Mouse (Mus musculus) G1E (cell line): ENCODE results near the gene Defb47. TPM values are rescaled to one million over a fixed set of nuclear protein-coding genes. Genes with fewer than 3 reads are reported as not detected.

Experiments
- ATAC-seq: 2 replicates; pipeline ENCODE4 v1.8.0; 2016; ENCODE audit warnings: mild to moderate bottlenecking; ENCODE audit not compliant: insufficient number of reproducible peaks, poor library complexity, low FRiP score, severe bottlenecking; ENCODE audit errors: extremely low read depth
- DNase-seq: peaks from one replicate; pipeline ENCODE4 v3.0.0; 2012; ENCODE audit warnings: low spot score
- H3K27me3 ChIP-seq: 2 replicates; pipeline ENCODE4 v1.6.1; 2012; ENCODE audit warnings: mild to moderate bottlenecking, low read length, inconsistent platforms; ENCODE audit not compliant: insufficient read depth
- H3K36me3 ChIP-seq: replicated peaks from 2 replicates; pipeline ENCODE3; 2012; ENCODE audit warnings: mild to moderate bottlenecking, inconsistent platforms
- H3K4me1 ChIP-seq: 2 replicates; pipeline ENCODE4 v1.6.1; 2012; ENCODE audit warnings: low read depth, low read length, inconsistent platforms, mixed read lengths; ENCODE audit not compliant: insufficient read depth
- H3K4me3 ChIP-seq: 2 replicates; pipeline ENCODE4 v1.5.1; 2012; ENCODE audit warnings: low read depth, mild to moderate bottlenecking, inconsistent platforms, low read length, moderate library complexity, mixed read lengths
- H3K9me3 ChIP-seq: replicated peaks from 2 replicates; pipeline ENCODE4 v1.6.1; 2012; ENCODE audit warnings: inconsistent platforms
- CTCF ChIP-seq: IDR thresholded peaks from 2 replicates; pipeline ENCODE4 v1.5.1; 2012; ENCODE audit warnings: low read depth, low read length, inconsistent platforms, mixed read lengths
- GATA1 ChIP-seq: IDR thresholded peaks from 2 replicates; pipeline ENCODE4 v1.6.1; 2012; ENCODE audit warnings: borderline replicate concordance, low read length, inconsistent platforms, mixed read lengths
- GATA2 ChIP-seq: IDR thresholded peaks from 2 replicates; pipeline ENCODE4 v1.6.1; 2012; ENCODE audit warnings: low read depth, low read length, inconsistent platforms, borderline replicate concordance
- POLR2AphosphoS5 ChIP-seq: IDR thresholded peaks from 2 replicates; pipeline ENCODE4 v1.6.1; 2012; ENCODE audit warnings: low read depth, low read length, inconsistent platforms; ENCODE audit not compliant: insufficient replicate concordance
- TAL1 ChIP-seq: conservative IDR thresholded peaks from 2 replicates; pipeline ENCODE4 v1.6.1; 2012; ENCODE audit warnings: low read depth, low read length, inconsistent platforms, mixed read lengths
- polyA plus RNA-seq: library from polyadenylated mRNA; stranded (reverse); fragments of >175 nt; gene quantifications from 2 replicates; pipeline ENCODE4 v1.2.3, GENCODE M21; 2012
- total RNA-seq, 2 experiments: library from RNA; stranded (forward) in 1 of 2; stranded (reverse) in 1 of 2; fragments of 200-1000 nt in 1 of 2; fragments of >200 nt in 1 of 2; fragmentation: Nextera tagmentation in 1 of 2; gene quantifications; 2 replicates each; pipeline ENCODE4 v1.2.3; 2014 to 2017

Defb47 gene
- total and polyA plus RNA-seq, 3 experiments = not detected

DNA sequence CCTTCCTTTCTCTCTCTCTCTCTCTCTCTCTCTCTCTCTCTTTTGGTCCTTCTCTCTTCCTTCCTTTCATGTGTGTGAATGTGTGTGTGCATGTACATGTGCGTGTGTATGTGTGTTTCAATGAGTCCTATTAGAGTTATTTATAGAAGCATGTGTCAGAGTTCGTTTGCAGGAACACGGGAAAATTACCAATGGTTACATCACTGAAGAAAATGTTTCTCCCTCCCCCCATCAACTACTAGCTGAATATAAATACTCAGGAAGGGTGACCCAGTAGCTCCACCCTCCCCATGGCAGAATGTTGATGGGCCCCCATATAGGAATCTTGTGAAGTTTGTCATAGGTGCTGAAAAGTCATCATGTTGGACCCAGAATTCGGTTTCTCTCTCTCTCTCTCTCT, 15.2 kb downstream of the Defb47 start:
- Histone ChIP-seq H3K36me3 (no peaks in the 10 kb centered on the region), H3K27me3 (peaks cover 3% of the 10 kb centered on the region; the same call in 1 of the 2 replicates), H3K9me3 (no peaks in the 10 kb centered on the region), H3K4me1 (no peaks in the 10 kb centered on the region), H3K4me3 (no peak overlapping the region)
- DNase-seq (no peak), ATAC-seq (no peak)
- TF ChIP-seq POLR2AphosphoS5 = no peak
- no peak for TF ChIP-seq GATA1
- no peak for TF ChIP-seq TAL1
- TF ChIP-seq GATA2 = no peak
- no peak for TF ChIP-seq CTCF

DNA sequence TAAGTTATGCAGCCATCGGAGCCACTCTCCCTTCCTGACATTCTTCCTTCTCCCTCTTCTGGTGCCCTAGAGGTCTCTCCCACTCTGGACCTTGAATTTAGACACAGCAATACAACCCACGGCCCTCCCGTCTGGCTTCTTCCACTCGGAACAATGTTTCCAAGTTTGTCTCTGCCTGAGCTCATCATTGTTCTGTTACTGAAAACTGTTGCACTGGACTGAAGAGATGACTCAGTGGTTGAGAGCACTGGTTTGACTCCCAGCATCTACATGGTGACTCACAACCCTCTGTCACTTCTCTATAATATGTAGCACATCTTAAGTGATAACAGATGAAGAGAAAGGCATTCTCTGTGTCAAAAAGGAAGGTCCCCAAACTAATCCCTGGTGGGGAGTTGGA, 16.8 kb downstream of the Defb47 start:
- DNase-seq = no peak
- Histone ChIP-seq H3K9me3 (no peaks in the 10 kb centered on the region), H3K4me3 (no peak overlapping the region), H3K36me3 (no peaks in the 10 kb centered on the region), H3K27me3 (peaks cover 6% of the 10 kb centered on the region; the same call in 1 of the 2 replicates), H3K4me1 (no peaks in the 10 kb centered on the region)
- ATAC-seq = no peak
- TF ChIP-seq TAL1 (no peak), CTCF (no peak), GATA2 (no peak), GATA1 (no peak), POLR2AphosphoS5 (no peak)

DNA sequence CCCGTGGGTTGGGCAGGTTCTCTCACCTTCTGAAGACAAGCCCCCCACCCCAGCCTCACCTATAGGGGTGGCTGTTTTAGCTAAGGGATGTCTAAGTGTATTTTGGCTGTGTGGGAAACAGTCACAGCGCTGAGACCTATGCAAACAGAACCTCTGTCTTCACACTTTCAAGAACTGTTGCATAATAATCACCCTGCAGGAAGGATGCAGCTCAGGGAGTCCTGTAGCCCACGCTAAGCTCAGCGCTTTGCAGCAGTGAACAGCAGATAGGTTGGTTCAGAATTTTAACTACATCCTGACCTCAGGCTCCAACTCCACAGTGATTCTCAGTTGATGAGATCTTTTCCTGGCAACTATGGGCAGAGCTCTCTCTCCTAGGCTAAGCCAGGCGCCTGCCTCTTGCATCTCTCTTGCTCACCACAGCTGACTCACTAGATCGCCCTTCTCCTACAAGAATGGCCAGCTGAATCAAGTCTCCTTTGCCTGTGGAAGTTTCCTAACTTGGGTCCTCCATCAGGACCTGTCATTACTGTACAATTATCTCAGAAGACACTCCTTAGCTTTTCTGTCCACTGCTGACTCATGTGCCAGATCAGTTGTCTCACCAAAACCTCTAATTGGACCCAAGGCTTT, 22.8 kb downstream of the Defb47 start:
- peaks cover 8% of the 10 kb centered on the region; the same call in 1 of the 2 replicates for H3K27me3 ChIP-seq
- H3K4me1 ChIP-seq = no peaks in the 10 kb centered on the region
- DNase-seq = no peak
- H3K4me3 ChIP-seq = no peak overlapping the region
- H3K9me3 ChIP-seq = no peaks in the 10 kb centered on the region
- no peak for TF ChIP-seq GATA2
- no peak for TF ChIP-seq CTCF
- TF ChIP-seq TAL1 = no peak
- no peak for TF ChIP-seq GATA1
- no peak for TF ChIP-seq POLR2AphosphoS5
- no peaks in the 10 kb centered on the region for H3K36me3 ChIP-seq
- ATAC-seq = no peak

DNA sequence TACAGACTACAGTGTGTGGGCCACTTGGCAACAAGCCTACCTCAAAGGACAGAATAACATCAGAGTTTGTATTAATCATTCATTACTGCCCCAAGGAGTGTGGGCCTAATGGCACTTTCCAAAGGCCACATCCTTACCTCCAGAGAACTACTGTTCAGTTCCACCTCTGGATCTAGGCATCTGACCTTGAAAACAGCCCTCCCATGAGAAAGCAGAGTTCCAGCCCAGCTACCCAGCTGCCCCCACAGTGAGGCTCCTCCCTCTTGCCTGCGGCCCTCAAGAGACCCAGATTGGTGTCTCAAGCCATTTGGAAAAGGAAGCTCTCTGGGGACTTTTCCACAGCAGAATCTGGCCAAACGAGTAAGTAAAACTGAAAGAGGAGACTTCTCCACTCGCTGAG, 48.8 kb downstream of the Defb47 start, which contains the start of gene Defb42:
Gene Defb42, plus strand, starts transcription at position 301 of the 400 bp plus-strand sequence.
- TF ChIP-seq GATA1 (no peak), POLR2AphosphoS5 (no peak), CTCF (no peak), TAL1 (no peak), GATA2 (no peak)
- H3K9me3 ChIP-seq = no peaks in the 10 kb centered on the region
- H3K4me1 ChIP-seq = 0 out of 2 replicates have a peak, but pooled peaks cover 2% of the 10 kb centered on the region
- peaks cover 8% of the 10 kb centered on the region; the same call in 1 of the 2 replicates for H3K27me3 ChIP-seq
- H3K4me3 ChIP-seq = no peak within 1 kb of the TSS
- no peak for ATAC-seq
- DNase-seq = no peak
- no peaks in the 10 kb centered on the region for H3K36me3 ChIP-seq

DNA sequence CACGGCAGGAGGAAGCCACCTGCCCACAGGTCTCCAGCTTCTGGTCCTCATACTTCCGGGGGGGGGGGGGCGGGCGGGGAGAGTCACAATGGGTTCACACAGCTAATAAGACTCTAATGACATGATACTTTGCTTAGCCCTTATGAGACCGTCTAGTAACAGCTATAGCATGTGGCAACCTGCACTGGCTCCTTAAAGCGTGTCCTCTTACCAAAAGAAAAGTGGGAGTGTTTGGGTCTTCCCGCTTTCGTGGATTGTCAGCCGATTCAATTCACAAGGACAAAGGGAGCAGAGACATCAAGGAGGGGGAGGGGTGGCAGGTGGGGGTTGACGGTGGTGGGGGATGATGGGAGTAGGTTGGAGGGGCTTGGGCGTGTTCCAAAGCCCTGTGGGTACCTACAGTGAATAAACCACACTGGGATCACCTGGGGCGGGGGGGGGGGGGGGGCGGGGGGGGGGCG, 52.1 kb downstream of the Defb47 start, which contains the start of gene Defb30:
Gene Defb30, minus strand, starts transcription at position 51 of the 461 bp plus-strand sequence.
- Histone ChIP-seq H3K4me1 (no peaks in the 10 kb centered on the region), H3K27me3 (peaks cover 11% of the 10 kb centered on the region; the same call in 1 of the 2 replicates), H3K4me3 (no peak within 1 kb of the TSS), H3K36me3 (no peaks in the 10 kb centered on the region), H3K9me3 (no peaks in the 10 kb centered on the region)
- ATAC-seq (no peak), DNase-seq (no peak)
- TF ChIP-seq POLR2AphosphoS5 (no peak), CTCF (no peak), TAL1 (no peak), GATA1 (no peak), GATA2 (no peak)

Other genes starting within 250 kb of the Defb47 start
- gene Ints6, start 236.9 kb upstream of the Defb47 start, total RNA-seq (2014; fragmentation: Nextera tagmentation) = 144 and 145 TPM in 2 replicates
- gene Ints6, start 236.9 kb upstream of the Defb47 start, total RNA-seq (2017) = 109 and 191 TPM in 2 replicates
- gene Ints6, start 236.9 kb upstream of the Defb47 start, polyA plus RNA-seq = 15.9 and 19.6 TPM in 2 replicates
- gene Wdfy2, start 160.4 kb upstream of the Defb47 start, total RNA-seq (2014; fragmentation: Nextera tagmentation) = 12.7 and 14.6 TPM in 2 replicates
- 9.8 and 10.3 TPM in 2 replicates for gene Wdfy2, start 160.4 kb upstream of the Defb47 start, total RNA-seq (2017)
- 2.3 and 2.5 TPM in 2 replicates for gene Wdfy2, start 160.4 kb upstream of the Defb47 start, polyA plus RNA-seq
- not detected in 2 replicates for gene Defb48, start 13.6 kb upstream of the Defb47 start, total RNA-seq (2014; fragmentation: Nextera tagmentation)
- gene Defb48, start 13.6 kb upstream of the Defb47 start, total RNA-seq (2017) = not detected in 2 replicates
- gene Defb48, start 13.6 kb upstream of the Defb47 start, polyA plus RNA-seq = not detected in 2 replicates
- not detected in 2 replicates for gene Defb43, start 13.7 kb downstream of the Defb47 start, total RNA-seq (2014; fragmentation: Nextera tagmentation)
- gene Defb43, start 13.7 kb downstream of the Defb47 start, total RNA-seq (2017) = not detected in 2 replicates
- not detected in 2 replicates for gene Defb43, start 13.7 kb downstream of the Defb47 start, polyA plus RNA-seq
- not detected in 2 replicates for gene Defb42, start 48.9 kb downstream of the Defb47 start, total RNA-seq (2014; fragmentation: Nextera tagmentation)
- 0.05 and 0.06 TPM in 2 replicates for gene Defb42, start 48.9 kb downstream of the Defb47 start, total RNA-seq (2017)
- gene Defb42, start 48.9 kb downstream of the Defb47 start, polyA plus RNA-seq = not detected in 2 replicates
- gene Defb30, start 51.9 kb downstream of the Defb47 start, total RNA-seq (2014; fragmentation: Nextera tagmentation) = not detected in 2 replicates
- not detected in 2 replicates for gene Defb30, start 51.9 kb downstream of the Defb47 start, total RNA-seq (2017)
- gene Defb30, start 51.9 kb downstream of the Defb47 start, polyA plus RNA-seq = not detected in 2 replicates